Mouse (Mus musculus) megakaryocyte, embryonic 14.5 days (primary cell): Measurements from ENCODE around the gene Mef2c. TPM values are rescaled to one million over a fixed set of nuclear protein-coding genes. Genes with fewer than 3 reads are reported as not detected.
A peak's percentile ranks its signal among the peaks of the same experiment; 100 is the strongest.

Source experiments
- H3K27me3 ChIP-seq: replicated peaks from 2 replicates; pipeline ENCODE3; 2012; ENCODE audit warnings: inconsistent platforms
- H3K36me3 ChIP-seq: replicated peaks from 2 replicates; pipeline ENCODE3; 2012; ENCODE audit warnings: low read length, inconsistent platforms, mixed read lengths
- H3K4me1 ChIP-seq: 2 replicates; pipeline ENCODE4 v1.6.1; 2012; ENCODE audit warnings: inconsistent platforms
- H3K4me3 ChIP-seq: replicated peaks from 2 replicates; pipeline ENCODE3; 2012; ENCODE audit warnings: moderate library complexity, mild to moderate bottlenecking, inconsistent platforms
- H3K9me3 ChIP-seq: 2 replicates; pipeline ENCODE4 v1.6.1; 2012; ENCODE audit warnings: inconsistent platforms
- FLI1 ChIP-seq: IDR thresholded peaks from 2 replicates; pipeline ENCODE4 v1.6.1; 2012; ENCODE audit warnings: low read length, inconsistent platforms, mixed read lengths
- GATA1 ChIP-seq: IDR thresholded peaks from 3 replicates; pipeline ENCODE4 v1.6.1; 2012; ENCODE audit warnings: mixed read lengths, low read length, inconsistent platforms, borderline replicate concordance
- polyA plus RNA-seq: library from polyadenylated mRNA; stranded (reverse); fragments of >175 nt; gene quantifications from 2 replicates; pipeline ENCODE4 v1.2.3, GENCODE M21; 2012; ENCODE audit warnings: low replicate concordance; ENCODE audit not compliant: insufficient read depth

Gene Mef2c
- polyA plus RNA-seq, 1 experiment = 31.6 TPM

- Histone ChIP-seq H3K27me3 (no peaks in the 10 kb centered on the region), H3K9me3 (no peaks in the 10 kb centered on the region), H3K4me3 (no peak overlapping the region), H3K36me3 (peaks cover 83% of the 10 kb centered on the region), H3K4me1 (peaks cover 17% of the 10 kb centered on the region)
- TF ChIP-seq FLI1 (no peak), GATA1 (no peak)
Observed at GRCm38 (mm10) chr13:83627429-83627828, 123.6 kb downstream of the Mef2c start.

- Histone ChIP-seq H3K27me3 (no peaks in the 10 kb centered on the region), H3K36me3 (peaks cover 90% of the 10 kb centered on the region), H3K9me3 (no peaks in the 10 kb centered on the region), H3K4me1 (peaks cover 20% of the 10 kb centered on the region), H3K4me3 (no peak overlapping the region)
- no peak for TF ChIP-seq GATA1
- TF ChIP-seq FLI1 = no peak
Observed at GRCm38 (mm10) chr13:83628139-83628538, 124.3 kb downstream of the Mef2c start.

- peaks cover 93% of the 10 kb centered on the region for H3K36me3 ChIP-seq
- peaks cover 7% of the 10 kb centered on the region for H3K4me1 ChIP-seq
- TF ChIP-seq GATA1 = no peak
- no peak for TF ChIP-seq FLI1
- no peaks in the 10 kb centered on the region for H3K9me3 ChIP-seq
- H3K27me3 ChIP-seq = no peaks in the 10 kb centered on the region
- H3K4me3 ChIP-seq = no peak overlapping the region
Observed at GRCm38 (mm10) chr13:83633155-83633554, 129.3 kb downstream of the Mef2c start.

- H3K36me3 ChIP-seq = peaks cover 93% of the 10 kb centered on the region
- peaks cover 6% of the 10 kb centered on the region; the same call in 1 of the 2 replicates for H3K4me1 ChIP-seq
- no peak overlapping the region for H3K4me3 ChIP-seq
- H3K9me3 ChIP-seq = no peaks in the 10 kb centered on the region
- H3K27me3 ChIP-seq = no peaks in the 10 kb centered on the region
- TF ChIP-seq FLI1 (no peak), GATA1 (no peak)
Observed at GRCm38 (mm10) chr13:83635218-83635617, 131.4 kb downstream of the Mef2c start.

- Histone ChIP-seq H3K4me3 (no peak overlapping the region), H3K4me1 (peaks cover 3% of the 10 kb centered on the region; the same call in 1 of the 2 replicates), H3K36me3 (peaks cover 95% of the 10 kb centered on the region), H3K9me3 (no peaks in the 10 kb centered on the region), H3K27me3 (no peaks in the 10 kb centered on the region)
- TF ChIP-seq GATA1 (no peak), FLI1 (no peak)
Observed at GRCm38 (mm10) chr13:83637666-83638065, 133.8 kb downstream of the Mef2c start.

GRCm38 (mm10) chr13:83638735-83639134 lies 134.9 kb downstream of the Mef2c start:
- Histone ChIP-seq H3K27me3 (no peaks in the 10 kb centered on the region), H3K4me3 (no peak overlapping the region), H3K4me1 (peaks cover 1% of the 10 kb centered on the region), H3K9me3 (no peaks in the 10 kb centered on the region), H3K36me3 (peaks cover 95% of the 10 kb centered on the region)
- no peak for TF ChIP-seq FLI1
- no peak for TF ChIP-seq GATA1

GRCm38 (mm10) chr13:83649051-83649450 lies 145.2 kb downstream of the Mef2c start:
- Histone ChIP-seq H3K9me3 (no peaks in the 10 kb centered on the region), H3K4me3 (peak overlapping the region; percentile 88), H3K27me3 (no peaks in the 10 kb centered on the region), H3K4me1 (peaks cover 69% of the 10 kb centered on the region), H3K36me3 (peaks cover 70% of the 10 kb centered on the region)
- TF ChIP-seq GATA1 (no peak), FLI1 (no peak)

GRCm38 (mm10) chr13:83649795-83650476 lies 146.1 kb downstream of the Mef2c start:
- no peak for TF ChIP-seq FLI1
- TF ChIP-seq GATA1 = no peak; the same call in 2 of the 3 replicates
- Histone ChIP-seq H3K36me3 (peaks cover 71% of the 10 kb centered on the region), H3K9me3 (no peaks in the 10 kb centered on the region), H3K27me3 (no peaks in the 10 kb centered on the region), H3K4me3 (peak overlapping the region; percentile 88), H3K4me1 (peaks cover 63% of the 10 kb centered on the region)

GRCm38 (mm10) chr13:83650807-83651206 lies 147.0 kb downstream of the Mef2c start:
- no peak overlapping the region for H3K4me3 ChIP-seq
- H3K36me3 ChIP-seq = peaks cover 71% of the 10 kb centered on the region
- H3K27me3 ChIP-seq = no peaks in the 10 kb centered on the region
- no peaks in the 10 kb centered on the region for H3K9me3 ChIP-seq
- TF ChIP-seq GATA1 (no peak), FLI1 (no peak)
- H3K4me1 ChIP-seq = peaks cover 62% of the 10 kb centered on the region

GRCm38 (mm10) chr13:83651941-83652548 lies 148.2 kb downstream of the Mef2c start:
- Histone ChIP-seq H3K36me3 (peaks cover 71% of the 10 kb centered on the region), H3K27me3 (no peaks in the 10 kb centered on the region), H3K4me3 (no peak overlapping the region), H3K4me1 (peaks cover 51% of the 10 kb centered on the region), H3K9me3 (no peaks in the 10 kb centered on the region)
- TF ChIP-seq GATA1 (no peak), FLI1 (no peak)
